Mouse (Mus musculus) intestine, embryonic 15.5 days (tissue): ENCODE measurements around the gene Ficd. TPM values are rescaled to one million over a fixed set of nuclear protein-coding genes. Genes with fewer than 3 reads are reported as not detected.

Source experiments
- ATAC-seq: fragments of 200-750 bp; cut with Nextera tagmentation; 2 replicates; pipeline ENCODE4 v1.8.0; 2017; ENCODE audit warnings: moderate TSS enrichment, moderate library complexity
- H3K27ac ChIP-seq: fragments of 300-500 bp; sonication (generic); 2 replicates; pipeline ENCODE4 v1.5.1; 2015; ENCODE audit warnings: mild to moderate bottlenecking, inconsistent platforms
- H3K27me3 ChIP-seq: fragments of 300-500 bp; sonication (generic); replicated peaks from 2 replicates; pipeline ENCODE4 v1.6.1; 2015; ENCODE audit warnings: inconsistent platforms
- H3K36me3 ChIP-seq: fragments of 300-500 bp; sonication (generic); 2 replicates; pipeline ENCODE4 v1.6.1; 2015; ENCODE audit warnings: inconsistent platforms
- H3K4me1 ChIP-seq: fragments of 300-500 bp; sonication (generic); replicated peaks from 2 replicates; pipeline ENCODE4 v1.6.1; 2015; ENCODE audit warnings: inconsistent platforms
- H3K4me2 ChIP-seq: fragments of 300-500 bp; sonication (generic); replicated peaks from 2 replicates; pipeline ENCODE4 v1.6.1; 2015; ENCODE audit warnings: mild to moderate bottlenecking, inconsistent platforms
- H3K4me3 ChIP-seq: fragments of 300-500 bp; sonication (generic); replicated peaks from 2 replicates; pipeline ENCODE4 v1.5.1; 2015; ENCODE audit warnings: inconsistent platforms
- H3K9ac ChIP-seq: fragments of 300-500 bp; sonication (generic); 2 replicates; pipeline ENCODE4 v1.6.1; 2015; ENCODE audit warnings: inconsistent platforms
- H3K9me3 ChIP-seq: fragments of 300-500 bp; sonication (generic); 2 replicates; pipeline ENCODE4 v1.6.1; 2016; ENCODE audit warnings: inconsistent platforms
- WGBS: fragments of 180-500 bp; shearing (Covaris S2); methylation state at CpG from one replicate; pipeline ENCODE4 v1.1.7; 2015; 5-methylcytosine and 5-hydroxymethylcytosine counted together
- polyA plus RNA-seq: library from polyadenylated mRNA; unstranded; fragments of >200 nt; fragmentation: Nextera tagmentation; extraction: Ambion mirVana; gene quantifications from 2 replicates; pipeline ENCODE4 v1.2.1, GENCODE M21; 2015

Gene Ficd
- 5.4 and 6.2 TPM in 2 replicates for polyA plus RNA-seq

DNA sequence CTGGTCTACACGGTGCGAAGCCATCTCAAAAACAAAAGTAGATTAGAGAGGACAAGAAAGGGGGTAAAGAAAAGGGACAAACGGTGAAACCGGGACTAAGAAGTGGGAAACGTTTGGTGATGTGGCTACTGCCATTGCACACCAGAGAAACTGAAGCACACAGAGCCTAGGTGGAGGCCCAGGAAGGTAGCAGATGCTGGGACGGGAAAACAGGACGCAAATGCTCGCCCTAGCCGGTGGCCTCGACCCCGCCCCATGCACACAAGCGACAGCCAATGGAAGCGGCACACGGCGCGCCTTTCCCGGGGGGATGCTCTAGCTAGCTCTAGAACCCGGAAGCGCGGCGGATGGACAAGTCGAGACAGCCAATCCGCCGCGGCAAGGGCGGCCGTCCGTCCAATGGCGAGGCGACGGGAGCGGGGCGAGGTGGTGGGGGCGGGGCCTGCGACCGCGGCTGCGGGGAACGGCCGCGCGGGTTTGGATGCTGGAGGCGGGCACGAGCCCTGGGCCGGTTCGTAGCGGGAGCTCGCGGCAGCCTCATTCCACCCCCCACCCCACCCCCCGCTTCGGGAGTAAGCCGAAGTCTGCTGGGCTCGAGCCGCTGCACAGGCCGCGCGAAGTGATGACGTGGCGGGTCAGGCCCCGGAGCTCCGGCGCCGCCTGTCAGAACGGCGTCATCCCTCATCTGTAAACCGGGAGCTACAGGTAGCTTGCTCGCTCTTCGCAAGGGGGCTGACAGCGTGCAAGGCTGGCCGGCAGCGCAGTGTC is at the start of gene Ficd:
Gene Ficd, plus strand, starts transcription at position 459 of the 768 bp plus-strand sequence.
- Histone ChIP-seq H3K27me3 (no peaks in the 10 kb centered on the region), H3K27ac (peak within 1 kb of the TSS; percentile 91), H3K9ac (peak within 1 kb of the TSS; percentile 64), H3K9me3 (no peaks in the 10 kb centered on the region), H3K36me3 (peaks cover 17% of the 10 kb centered on the region), H3K4me2 (peak within 1 kb of the TSS; percentile 71), H3K4me3 (peak within 1 kb of the TSS; percentile 65), H3K4me1 (peaks cover 17% of the 10 kb centered on the region)
- peak; percentile 98 for ATAC-seq
- under 1% methylated on average over 71 of the region's 71 CpGs for WGBS

DNA sequence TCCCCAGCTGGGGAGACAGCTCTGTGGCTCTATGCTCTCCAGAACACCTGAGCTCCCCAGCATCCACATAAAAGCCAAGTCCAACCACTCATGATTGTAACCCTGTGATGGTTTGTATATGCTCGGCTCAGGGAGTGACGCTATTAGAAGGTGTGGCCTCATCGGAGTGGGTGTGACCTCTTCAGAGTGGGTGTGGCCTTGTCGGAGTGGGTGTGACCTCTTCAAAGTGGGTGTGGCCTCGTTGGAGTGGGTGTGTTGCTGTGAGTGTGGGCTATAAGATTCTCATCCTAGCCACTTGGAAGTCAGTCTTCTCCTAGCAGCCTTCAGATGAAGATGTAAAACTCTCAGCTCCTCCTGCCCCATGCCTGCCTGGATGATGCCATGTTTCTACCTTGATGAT is 48.1 kb upstream of the Ficd start:
- ATAC-seq, result no peak
- H3K4me2 ChIP-seq, result no peak overlapping the region
- H3K27ac ChIP-seq, result no peak overlapping the region
- no peaks in the 10 kb centered on the region for H3K4me1 ChIP-seq
- no peak overlapping the region for H3K9ac ChIP-seq
- 77% methylated on average over 5 of the region's 5 CpGs for WGBS
- H3K9me3 ChIP-seq, result no peaks in the 10 kb centered on the region
- no peaks in the 10 kb centered on the region for H3K27me3 ChIP-seq
- H3K4me3 ChIP-seq, result no peak overlapping the region
- no peaks in the 10 kb centered on the region for H3K36me3 ChIP-seq

DNA sequence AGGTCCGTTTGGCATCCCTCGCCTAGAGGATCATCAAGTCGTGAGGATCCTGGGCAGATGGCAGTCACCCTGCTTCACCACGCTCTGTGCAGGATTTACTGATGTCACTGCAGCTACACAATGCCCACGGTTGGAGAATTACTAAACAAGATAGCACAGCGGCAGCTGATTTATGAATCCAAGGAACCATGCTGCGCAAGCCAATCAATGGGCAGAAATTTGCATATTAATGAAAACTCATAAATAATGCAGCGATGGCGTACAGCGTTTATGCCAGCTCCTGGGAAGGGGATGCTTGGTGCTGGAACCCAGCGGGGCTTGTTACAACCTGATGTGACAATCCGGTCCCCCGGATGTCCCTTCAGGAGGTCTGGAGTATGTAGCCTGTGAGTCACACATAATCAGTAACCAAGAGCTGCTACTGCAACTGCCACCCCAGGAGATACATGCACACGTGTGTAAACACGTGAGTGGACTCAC is 45.5 kb upstream of the Ficd start:
- WGBS, result 80% methylated on average over 15 of the region's 15 CpGs
- H3K4me1 ChIP-seq, result peaks cover 10% of the 10 kb centered on the region; the same call in 1 of the 2 replicates
- no peak overlapping the region for H3K9ac ChIP-seq
- H3K27ac ChIP-seq, result no peak overlapping the region
- H3K36me3 ChIP-seq, result no peaks in the 10 kb centered on the region
- ATAC-seq, result no peak
- H3K4me2 ChIP-seq, result no peak overlapping the region
- no peak overlapping the region for H3K4me3 ChIP-seq
- H3K9me3 ChIP-seq, result no peaks in the 10 kb centered on the region
- H3K27me3 ChIP-seq, result no peaks in the 10 kb centered on the region

GRCm38 (mm10) chr5:113690866-113691265 is 44.7 kb upstream of the Ficd start:
- ATAC-seq, result no peak

DNA sequence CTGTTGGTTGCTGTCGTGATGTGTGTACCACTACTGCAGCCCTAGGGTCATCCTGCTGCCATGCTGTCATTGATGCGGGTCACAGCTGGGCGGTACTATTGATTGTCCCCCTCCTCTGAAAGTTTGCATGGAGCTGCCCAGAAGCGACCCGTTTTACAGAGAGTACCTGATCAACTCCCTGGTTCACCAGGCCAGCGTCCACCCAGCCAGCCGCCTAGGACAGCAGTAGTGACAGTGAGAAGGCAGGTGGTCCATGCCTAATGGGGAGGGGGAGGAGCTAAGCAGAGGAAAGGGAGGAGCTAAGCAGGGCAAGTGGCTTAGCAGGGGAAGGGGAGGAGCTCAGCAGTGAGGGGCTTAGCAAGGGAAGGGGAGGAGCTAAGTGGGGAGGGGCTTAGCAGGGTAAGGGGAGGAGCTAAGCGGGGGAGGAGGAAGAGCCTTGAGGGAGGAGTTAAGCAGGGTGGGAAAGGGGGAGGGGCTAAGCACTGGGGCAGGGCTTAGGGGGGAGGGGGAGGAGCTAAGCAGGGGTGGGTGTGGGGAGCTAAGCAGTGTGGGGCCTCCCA is 42.3 kb upstream of the Ficd start:
- H3K27ac ChIP-seq, result no peak overlapping the region
- H3K9me3 ChIP-seq, result no peaks in the 10 kb centered on the region
- H3K36me3 ChIP-seq, result no peaks in the 10 kb centered on the region
- no peak overlapping the region for H3K4me2 ChIP-seq
- H3K4me1 ChIP-seq, result peaks cover 14% of the 10 kb centered on the region; the same call in 1 of the 2 replicates
- no peak for ATAC-seq
- no peak overlapping the region for H3K4me3 ChIP-seq
- 88% methylated on average over 8 of the region's 8 CpGs for WGBS
- H3K9ac ChIP-seq, result no peak overlapping the region
- no peaks in the 10 kb centered on the region for H3K27me3 ChIP-seq

More at GRCm38 (mm10) chr5:113690866-113691265, 44.7 kb upstream of the Ficd start:
- Histone ChIP-seq H3K4me2 (no peak overlapping the region), H3K4me1 (peaks cover 12% of the 10 kb centered on the region; the same call in 1 of the 2 replicates), H3K27ac (no peak overlapping the region), H3K9ac (no peak overlapping the region), H3K27me3 (no peaks in the 10 kb centered on the region), H3K9me3 (no peaks in the 10 kb centered on the region), H3K36me3 (no peaks in the 10 kb centered on the region), H3K4me3 (no peak overlapping the region)
- WGBS, result 93% methylated on average over 2 of the region's 2 CpGs

- ATAC-seq, result no peak
- Histone ChIP-seq H3K36me3 (no peaks in the 10 kb centered on the region), H3K4me2 (no peak overlapping the region; the same call in 1 of the 2 replicates), H3K4me3 (no peak overlapping the region), H3K27me3 (no peaks in the 10 kb centered on the region), H3K9ac (no peak overlapping the region), H3K9me3 (no peaks in the 10 kb centered on the region), H3K4me1 (peaks cover 14% of the 10 kb centered on the region; the same call in 1 of the 2 replicates), H3K27ac (no peak overlapping the region)
- WGBS, result 36% methylated on average over 4 of the region's 4 CpGs
Observed at GRCm38 (mm10) chr5:113694000-113694399, 41.6 kb upstream of the Ficd start.

GRCm38 (mm10) chr5:113694415-113694814 is 41.2 kb upstream of the Ficd start:
- Histone ChIP-seq H3K36me3 (no peaks in the 10 kb centered on the region), H3K9ac (no peak overlapping the region), H3K27ac (0 out of 2 replicates have a peak overlapping the region, but pooled peaks have one; percentile 56), H3K4me1 (peaks cover 14% of the 10 kb centered on the region; the same call in 1 of the 2 replicates), H3K27me3 (no peaks in the 10 kb centered on the region), H3K9me3 (no peaks in the 10 kb centered on the region), H3K4me3 (no peak overlapping the region), H3K4me2 (peak overlapping the region; percentile 7; the same call in 1 of the 2 replicates)
- ATAC-seq, result peak; percentile 56
- WGBS, result 23% methylated on average over 5 of the region's 5 CpGs

DNA sequence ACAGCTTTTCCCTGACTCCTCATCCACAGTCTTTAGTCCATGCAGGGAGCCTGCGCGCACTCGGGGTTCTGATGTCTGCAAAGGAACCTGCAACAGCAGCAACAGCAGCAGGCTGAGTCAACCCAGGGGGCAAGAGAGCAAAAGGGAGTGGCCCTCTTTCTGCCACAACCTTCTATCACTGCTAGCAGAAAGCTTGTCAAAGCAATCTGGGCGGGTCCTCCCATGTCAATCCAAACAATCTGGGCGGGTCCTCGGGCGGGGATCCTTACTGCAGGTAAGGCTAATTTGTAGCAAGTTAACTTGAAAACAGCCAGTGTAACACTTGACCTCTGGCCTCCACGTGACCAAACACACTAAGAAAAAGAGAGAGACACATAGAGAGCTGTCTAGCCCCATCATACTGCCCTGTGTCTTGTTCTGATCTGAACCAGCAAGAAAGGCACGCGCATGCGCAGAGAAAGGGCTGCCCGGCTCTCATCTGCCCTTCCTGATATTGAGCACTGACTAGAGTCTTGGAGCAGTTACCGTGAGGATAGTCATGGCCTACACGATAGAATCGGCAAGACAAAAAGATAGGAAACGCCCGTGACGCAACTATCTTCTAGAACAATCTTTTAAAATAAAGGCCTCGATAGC is 35.1 kb upstream of the Ficd start:
- Histone ChIP-seq H3K4me1 (peaks cover 2% of the 10 kb centered on the region; the same call in 1 of the 2 replicates), H3K4me3 (no peak overlapping the region), H3K9me3 (no peaks in the 10 kb centered on the region), H3K27me3 (no peaks in the 10 kb centered on the region), H3K4me2 (no peak overlapping the region), H3K36me3 (no peaks in the 10 kb centered on the region), H3K9ac (no peak overlapping the region), H3K27ac (no peak overlapping the region)
- WGBS, result 66% methylated on average over 19 of the region's 19 CpGs
- ATAC-seq, result peak; percentile 87

DNA sequence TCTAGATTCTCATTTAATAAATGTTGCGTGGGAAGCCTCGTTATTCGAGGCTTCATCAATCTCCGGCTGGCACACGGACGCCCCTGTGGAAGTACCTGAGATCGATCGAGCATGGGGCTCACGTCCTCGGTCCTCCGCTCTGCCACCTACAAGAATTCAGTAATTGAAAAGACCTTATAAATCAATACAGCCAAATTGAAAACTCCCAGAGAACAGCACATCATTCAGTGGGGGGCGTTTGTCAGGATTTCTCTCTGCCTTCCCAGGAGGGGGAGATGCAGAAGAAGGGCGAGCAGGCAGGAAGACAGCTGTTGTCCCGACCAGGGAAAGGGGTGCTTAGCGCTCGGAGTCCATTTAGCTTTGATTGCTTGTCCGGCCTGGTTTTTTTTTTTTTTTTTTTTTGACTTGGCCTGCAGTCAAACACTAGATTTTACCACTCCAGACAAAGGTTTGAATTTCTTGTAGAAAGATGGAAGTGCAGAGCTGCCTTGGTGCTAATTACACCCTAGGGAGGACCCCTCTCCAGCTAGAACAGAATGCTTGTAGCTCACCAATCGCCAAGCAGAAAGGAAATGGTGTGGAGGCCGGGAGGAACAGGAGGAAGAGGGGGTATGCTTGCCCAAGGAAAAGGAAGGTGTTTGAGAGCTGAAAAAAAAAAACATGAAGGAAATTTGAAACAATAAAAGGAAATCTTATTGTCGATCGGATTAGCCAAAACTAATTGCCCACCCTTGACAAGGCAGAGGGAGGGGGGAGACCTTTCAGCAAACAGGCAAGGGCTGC is 31.6 kb upstream of the Ficd start:
- no peak overlapping the region for H3K27ac ChIP-seq

GRCm38 (mm10) chr5:113712861-113713260 is 22.7 kb upstream of the Ficd start:
- ATAC-seq, result no peak
- Histone ChIP-seq H3K36me3 (no peaks in the 10 kb centered on the region), H3K27ac (no peak overlapping the region), H3K4me3 (no peak overlapping the region), H3K4me2 (no peak overlapping the region), H3K9ac (no peak overlapping the region), H3K9me3 (no peaks in the 10 kb centered on the region), H3K4me1 (no peaks in the 10 kb centered on the region), H3K27me3 (no peaks in the 10 kb centered on the region)
- WGBS, result 65% methylated on average over 2 of the region's 2 CpGs

More for the DNA sequence above, 31.6 kb upstream of the Ficd start:
- Histone ChIP-seq H3K9ac (no peak overlapping the region), H3K4me1 (no peaks in the 10 kb centered on the region; the same call in 1 of the 2 replicates), H3K4me2 (no peak overlapping the region), H3K27me3 (no peaks in the 10 kb centered on the region), H3K4me3 (no peak overlapping the region), H3K36me3 (no peaks in the 10 kb centered on the region), H3K9me3 (no peaks in the 10 kb centered on the region)
- ATAC-seq, result no peak
- 59% methylated on average over 21 of the region's 21 CpGs for WGBS

DNA sequence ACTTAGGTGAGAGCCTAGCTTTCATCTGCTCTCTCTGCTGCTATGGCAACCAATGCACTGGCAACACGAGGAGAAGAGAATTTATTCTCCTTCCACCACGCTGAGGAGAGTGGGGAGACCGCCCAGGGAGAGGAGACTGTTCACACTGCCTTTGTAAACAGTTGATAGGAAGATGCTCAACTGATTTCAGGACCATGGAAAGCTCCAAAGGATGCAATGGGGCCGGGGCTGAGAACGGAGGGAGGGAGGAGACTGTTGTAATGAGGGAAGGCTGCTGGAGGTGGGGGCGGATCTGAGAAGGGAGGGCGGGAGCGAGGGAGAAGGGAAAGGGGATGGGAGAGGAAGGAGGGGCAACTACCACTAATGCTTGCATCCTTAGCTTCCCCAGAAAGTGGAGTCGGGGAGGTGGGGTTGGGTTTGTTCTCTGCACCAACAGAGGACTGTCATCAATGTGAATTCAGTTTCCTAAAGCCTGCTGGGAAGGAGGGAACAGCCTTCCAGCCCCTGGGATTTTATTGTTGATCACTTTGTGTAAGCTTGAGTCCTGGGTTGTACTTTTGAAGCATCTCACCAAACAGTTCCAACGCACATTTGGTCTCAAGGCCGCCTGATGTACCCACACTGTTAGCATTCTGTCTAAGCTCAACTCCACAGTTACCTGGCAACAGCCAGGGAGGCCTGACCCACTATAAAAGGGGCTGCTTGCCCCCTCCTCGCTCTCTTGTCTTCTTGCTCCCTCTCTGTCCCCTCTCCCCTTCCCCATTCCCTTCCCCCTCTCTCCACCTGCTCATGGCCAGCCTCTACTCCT is 18.8 kb upstream of the Ficd start:
- H3K4me1 ChIP-seq, result no peaks in the 10 kb centered on the region
- no peak overlapping the region for H3K4me2 ChIP-seq
- H3K36me3 ChIP-seq, result no peaks in the 10 kb centered on the region
- H3K9ac ChIP-seq, result no peak overlapping the region
- no peak overlapping the region for H3K4me3 ChIP-seq
- no peak for ATAC-seq
- no peaks in the 10 kb centered on the region for H3K27me3 ChIP-seq
- H3K9me3 ChIP-seq, result no peaks in the 10 kb centered on the region
- H3K27ac ChIP-seq, result no peak overlapping the region
- 8% methylated on average over 12 of the region's 12 CpGs for WGBS
